Mouse (Mus musculus) layer of hippocampus, postnatal 36 days (tissue): ENCODE data around the gene Rap1gap2. TPM values are rescaled to one million over a fixed set of nuclear protein-coding genes. Genes with fewer than 3 reads are reported as not detected.

Source experiments
- DNase-seq, 2 experiments: peaks; one replicate each; pipeline ENCODE4 v3.0.0; 2022
- total RNA-seq, 2 experiments: library from RNA; stranded (reverse); gene quantifications; 2 replicates each; pipeline ENCODE4 v1.2.3; 2021

The Rap1gap2 gene
- total RNA-seq, 2 experiments from 2014 or later = 135 to 137 TPM

DNA sequence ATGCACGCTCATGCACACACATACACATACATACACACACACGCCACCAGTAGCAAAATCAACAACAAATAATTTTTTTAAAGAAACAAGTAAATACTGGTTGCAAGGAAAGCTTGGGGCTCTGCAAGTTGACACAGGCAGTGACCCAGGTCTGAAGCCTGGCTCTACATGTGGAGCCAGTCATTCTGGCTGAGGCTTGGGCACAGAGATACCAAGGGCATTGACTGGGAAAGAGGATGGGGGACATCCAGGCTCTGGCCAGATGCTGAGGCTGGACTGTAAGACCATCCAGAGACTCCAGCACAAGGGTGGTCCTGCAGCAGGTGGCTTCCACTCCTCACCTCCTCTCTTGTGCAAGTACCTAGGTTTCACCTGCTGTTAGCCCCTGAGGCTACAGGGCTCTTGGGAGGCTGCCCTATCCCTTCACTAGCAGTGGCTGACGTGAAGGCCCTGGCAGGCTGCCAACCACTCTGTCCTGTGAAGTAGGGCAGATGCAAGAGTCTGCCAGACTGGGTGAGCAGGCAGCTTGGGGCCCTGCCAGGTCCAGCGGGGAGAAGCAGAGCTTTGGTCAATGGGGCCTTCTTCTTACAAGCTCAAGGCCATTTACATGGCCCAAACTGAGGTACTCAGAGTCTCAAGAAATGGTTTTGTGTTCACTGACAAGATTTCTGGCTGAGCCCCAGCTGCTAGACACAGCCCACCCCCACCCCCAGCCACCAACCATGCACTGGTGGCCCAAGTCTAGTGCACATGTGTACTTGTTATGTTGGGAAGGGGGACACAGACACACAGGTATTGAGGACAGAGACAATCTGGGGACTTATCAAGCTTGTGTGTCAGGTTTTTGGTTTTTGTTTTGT, 201.9 kb downstream of the Rap1gap2 start:
- peak; percentile 82 to 86 for DNase-seq

DNA sequence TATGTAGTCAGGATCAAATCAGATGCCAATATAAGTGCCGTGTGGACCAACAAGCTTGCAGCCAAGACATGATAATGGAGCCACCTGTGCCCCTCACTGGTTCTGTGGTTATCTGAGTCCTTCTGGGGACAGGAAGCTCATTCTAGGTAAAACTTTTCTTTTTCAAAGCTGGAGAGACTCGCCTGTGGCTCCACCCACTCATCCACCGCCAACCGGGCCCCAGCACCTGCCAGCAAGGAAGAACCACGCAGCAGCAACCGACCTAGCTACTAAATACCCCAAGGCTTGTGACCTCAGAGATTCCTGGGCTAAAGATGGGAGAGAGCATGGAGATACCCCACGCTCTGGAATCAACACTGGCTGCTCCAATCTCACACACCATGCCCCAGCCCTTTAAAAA, 205.5 kb downstream of the Rap1gap2 start:
- DNase-seq = no peak

DNA sequence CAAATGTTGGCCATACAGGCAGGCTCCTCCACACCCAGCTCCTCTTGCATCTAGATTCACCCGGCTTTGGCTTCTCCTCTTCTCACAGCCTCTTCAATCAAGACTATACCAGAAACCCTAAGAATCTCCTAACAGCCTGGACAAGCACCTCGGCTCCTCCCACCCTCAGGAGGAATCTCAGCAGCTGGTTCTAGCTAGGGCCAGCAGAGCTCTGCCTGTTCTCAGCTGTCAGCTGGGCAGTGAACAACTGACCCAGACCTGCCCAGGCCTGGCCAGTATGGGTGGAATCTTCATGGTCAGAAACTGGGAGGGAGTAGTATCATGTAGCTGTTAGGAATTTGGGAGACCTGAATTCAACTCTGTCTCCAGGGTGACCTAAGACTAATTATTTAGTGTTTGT, 206.5 kb downstream of the Rap1gap2 start:
- DNase-seq = no peak

DNA sequence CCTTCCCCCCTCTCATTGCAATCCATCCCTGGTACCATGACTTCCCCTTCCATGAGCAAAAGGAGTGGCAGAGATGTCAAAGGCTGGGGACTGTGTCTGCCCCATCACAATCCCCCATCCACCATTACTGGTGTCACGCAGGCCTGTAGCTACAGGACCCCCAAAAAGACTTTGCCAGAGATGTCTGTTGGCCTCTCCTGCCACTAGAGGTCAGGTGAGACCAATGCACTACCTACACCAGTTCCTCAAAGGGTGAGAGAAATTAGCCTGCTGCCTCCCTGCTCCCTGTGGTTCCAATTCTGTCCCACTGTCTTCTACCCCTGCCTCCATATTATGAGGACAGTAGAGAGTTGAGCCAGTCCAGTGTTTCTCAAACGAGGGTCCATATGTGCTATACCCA, 208.6 kb downstream of the Rap1gap2 start:
- DNase-seq = no peak

DNA sequence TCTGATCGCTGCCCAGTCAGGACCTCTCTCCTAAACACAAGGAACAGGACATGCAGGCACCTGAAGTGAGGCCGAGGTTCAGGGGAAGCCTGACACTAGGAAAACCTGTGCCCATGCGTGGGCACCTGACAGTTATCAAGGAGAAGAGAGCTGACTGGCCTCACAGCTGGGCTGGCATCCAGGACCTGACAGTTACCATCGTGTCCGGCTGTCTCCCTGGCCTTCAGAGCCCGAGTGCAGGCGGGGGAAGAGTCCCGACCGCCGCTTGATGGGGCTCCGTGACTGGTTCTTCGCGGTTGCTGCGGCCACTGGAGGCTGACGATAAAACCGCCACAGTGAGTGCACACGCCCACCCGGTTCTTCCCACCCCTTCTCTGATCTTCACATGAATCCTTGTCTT, 215.1 kb downstream of the Rap1gap2 start:
- no peak for DNase-seq

DNA sequence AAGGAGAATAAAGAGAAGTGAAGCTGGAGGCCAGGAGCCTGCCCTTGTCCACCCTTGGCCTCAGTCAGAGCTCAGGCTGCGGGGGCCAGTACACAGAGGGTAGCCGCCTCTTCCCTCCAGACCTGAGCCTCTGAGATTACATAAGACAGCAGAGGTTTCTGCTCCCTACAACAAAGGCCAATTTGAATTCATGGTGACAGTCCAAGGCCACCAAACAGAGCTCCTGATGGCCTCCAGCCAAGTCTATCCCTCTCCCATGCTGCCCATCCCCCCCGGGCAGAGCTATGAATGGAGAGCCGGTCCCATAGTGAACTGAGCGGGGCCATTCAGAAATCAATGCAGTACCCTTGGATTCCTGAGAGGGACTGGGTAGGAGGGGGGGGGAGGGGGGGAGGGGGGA, 217.2 kb downstream of the Rap1gap2 start:
- no peak for DNase-seq

DNA sequence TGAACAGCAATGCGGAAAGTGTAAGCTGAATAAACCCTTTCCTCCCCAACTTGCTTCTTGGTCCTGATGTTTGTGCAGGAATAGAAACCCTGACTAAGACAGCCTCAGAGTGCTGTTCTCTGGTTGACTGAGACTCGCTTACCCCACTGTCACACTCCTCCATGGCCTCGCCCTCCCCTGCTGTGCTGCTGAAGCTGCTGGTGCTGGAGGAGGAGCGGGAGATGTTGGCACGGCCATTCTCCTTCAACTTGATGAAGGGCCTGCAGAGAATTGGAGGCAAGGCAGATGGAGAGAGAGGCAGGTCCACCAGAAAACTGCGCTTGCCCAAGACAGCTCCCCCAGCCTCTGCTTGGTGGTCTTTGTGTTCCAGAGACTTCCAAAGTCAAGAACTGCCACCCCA, 217.8 kb downstream of the Rap1gap2 start:
- DNase-seq = no peak

DNA sequence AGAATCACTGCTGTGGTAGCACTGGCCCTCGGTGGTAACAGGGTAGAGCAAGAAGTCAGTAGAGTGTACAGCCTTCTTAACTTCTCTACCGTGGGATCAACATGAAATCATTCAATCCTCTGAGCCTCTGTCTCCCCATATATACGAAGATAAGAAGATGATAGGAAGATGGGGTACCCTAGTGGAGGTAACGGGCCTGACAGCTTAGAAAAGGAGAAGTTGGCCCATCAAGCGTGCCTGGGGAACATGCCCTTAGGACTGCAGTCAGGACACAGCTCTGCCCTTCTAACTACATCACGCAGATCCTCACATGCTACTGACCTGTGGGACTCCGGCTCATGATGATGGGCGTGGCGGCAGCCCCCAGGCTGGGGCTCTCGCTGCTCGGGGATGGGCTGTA, 218.8 kb downstream of the Rap1gap2 start:
- no peak for DNase-seq

DNA sequence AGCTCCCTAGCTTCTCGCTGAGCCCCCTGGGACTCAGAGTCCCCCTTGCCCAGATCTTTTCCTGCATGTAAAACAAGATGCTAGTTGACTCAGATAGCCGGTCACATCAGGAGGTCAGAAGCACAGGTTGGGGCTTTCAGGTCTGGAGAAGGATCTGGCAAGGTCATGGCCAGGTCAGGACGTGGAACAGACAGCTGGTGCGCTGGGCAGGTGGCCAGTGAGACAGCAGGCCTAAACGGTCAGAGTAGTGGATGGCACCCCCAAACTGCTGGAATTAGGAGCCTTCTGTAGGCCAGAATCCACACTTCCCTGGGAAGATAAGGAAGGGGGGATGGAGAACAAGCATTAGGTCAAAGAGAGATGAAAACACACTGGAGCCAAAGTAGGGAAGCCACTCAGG, 223.5 kb downstream of the Rap1gap2 start:
- no peak for DNase-seq

DNA sequence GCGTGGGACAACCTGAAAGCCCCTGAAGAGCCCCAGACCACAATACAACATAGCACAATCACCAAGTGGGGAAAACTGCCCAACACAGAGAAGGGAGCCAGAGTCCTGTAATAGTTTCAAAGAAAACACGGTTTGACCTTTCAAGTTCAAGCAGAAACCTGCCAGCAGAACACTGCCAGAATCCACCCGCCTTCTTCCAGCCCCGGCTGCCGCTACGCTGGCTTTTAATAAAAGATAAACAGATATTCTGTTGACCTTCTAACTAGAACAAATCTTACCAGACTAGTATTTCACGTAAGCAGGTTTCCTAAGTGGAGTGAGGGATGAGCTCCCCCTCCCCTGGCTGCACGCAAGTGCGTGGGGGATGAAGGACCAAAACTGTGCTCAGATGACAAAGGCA, 225.0 kb downstream of the Rap1gap2 start:
- DNase-seq = peak in 1 of 2 experiments; percentile 26

DNA sequence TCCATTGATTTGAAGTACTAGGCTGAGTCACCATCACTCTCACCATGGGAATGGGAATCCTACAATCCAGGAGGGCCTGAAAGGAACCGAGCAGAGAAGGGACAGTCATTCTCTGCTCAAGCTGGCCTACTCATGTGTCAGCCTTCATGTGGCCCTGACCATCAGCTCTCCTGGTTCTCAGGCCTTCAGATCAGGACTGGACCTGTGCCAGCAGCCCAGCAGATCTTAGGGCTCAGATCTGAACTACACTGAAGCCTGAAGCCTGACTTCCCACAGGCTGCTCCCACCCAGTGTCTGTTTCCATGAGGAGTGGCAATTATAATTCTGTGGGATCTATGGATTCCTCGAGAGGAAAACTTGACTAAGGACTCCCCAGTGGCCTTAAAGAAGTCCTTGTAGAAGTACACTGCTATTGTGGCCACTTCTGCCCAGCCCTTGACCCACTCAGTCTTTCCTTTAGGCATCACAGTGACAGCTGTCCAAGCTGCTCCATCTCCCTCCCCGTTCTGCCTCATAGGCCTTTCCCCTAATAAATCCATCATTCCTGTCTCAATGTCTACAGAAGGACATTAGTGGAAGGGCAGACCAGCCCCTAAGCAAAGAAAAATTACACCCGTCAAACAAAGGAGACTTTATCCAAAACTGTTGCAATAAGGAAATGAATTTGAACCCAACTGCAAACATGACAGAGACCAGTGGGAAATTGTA, 231.4 kb downstream of the Rap1gap2 start:
- DNase-seq = no peak

DNA sequence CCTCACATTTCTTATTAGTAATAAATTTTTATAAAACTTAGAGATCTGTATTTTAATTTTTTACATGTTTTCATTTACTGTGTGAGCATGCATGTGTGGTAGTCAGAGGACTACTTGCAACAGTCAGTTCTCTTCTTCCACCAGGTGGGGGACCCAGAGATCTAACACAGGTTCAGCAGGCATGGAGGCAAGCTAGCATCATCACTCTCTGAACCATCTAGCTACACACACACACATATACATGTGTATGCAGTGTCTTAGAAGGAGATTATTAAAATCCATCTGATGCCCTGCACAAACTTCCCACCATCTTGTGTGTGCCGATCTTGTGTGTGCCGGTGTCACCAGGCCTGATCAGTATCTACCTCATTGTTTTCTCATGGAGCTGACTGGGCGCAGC, 233.9 kb downstream of the Rap1gap2 start:
- peak; percentile 54 to 55 for DNase-seq

DNA sequence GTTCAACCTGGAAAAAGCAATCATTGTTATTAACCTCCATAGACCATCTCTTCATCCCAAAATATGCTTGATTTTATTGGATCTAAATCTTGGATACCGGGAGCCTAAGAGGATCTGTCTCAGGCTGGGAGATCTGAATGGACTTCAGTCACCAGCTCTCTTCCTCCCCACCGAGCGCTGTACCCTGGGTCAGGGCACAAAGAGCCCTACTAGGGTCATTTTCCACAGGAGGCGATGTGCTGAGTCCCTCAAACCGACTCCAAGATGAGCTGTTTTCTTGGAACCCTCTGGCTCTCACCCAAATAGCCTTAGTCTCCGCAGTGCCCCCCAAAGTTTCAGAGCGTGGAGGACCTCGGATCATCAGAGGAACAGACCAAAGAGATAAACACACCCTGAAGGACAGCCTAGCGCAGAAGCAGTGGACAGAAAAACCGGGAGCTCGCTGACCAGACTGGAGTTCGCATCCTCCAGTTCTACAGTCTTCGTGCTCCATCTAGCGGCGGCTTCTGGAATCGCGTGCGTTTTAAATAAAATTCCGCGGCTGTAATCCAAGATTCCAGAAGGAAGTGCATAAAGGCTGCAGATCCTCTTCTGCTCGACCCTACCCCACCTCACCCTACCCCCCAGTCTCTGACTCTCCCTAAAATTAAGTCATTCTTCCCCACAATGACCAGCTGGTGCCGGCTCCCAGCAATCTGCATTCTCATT, 239.2 kb downstream of the Rap1gap2 start:
- peak; percentile 75 to 79 for DNase-seq

DNA sequence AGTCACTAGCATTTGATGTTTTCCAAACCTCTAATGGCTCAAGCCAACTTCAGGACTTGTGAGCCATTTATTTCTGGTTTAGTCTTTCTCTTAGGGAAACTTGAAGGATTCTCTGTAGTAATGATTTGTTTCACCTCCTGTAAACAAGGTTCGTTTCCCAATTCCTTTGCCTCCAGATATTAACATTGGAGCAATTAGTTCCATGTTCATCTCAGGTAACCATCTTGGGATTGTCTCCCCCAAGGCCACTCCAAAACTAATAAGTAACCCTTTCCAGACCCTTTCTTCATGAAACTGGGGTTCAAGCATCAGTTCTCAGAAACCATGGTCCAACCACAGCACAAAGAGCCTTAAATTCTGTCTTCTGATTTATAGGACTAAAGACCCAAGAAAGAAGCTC, 248.9 kb downstream of the Rap1gap2 start, which contains the start of gene Olfr412:
TSS of gene Olfr412 (plus strand) at position 301 of the 400 bp plus-strand sequence.
- DNase-seq = no peak

DNA sequence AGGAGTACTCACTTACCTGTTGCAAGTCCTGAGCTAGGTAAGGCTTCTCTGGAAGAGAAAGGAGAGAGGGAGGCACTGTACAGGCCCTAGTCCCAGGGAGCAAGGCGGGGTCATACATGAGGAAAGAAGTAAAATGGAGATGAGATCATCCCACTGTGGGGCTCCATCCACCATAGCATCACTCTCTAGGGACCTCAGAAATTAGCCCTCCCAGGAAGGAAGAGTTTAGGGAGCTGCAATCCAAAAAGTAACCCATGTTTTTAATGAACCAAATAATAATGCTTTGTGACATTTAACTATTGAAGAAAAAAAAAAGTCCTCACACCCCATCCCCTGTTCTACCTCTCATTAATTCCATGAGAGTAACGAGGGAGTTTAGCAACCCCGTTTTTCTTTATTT, 258.2 kb downstream of the Rap1gap2 start, which contains the start of gene Olfr411:
TSS of gene Olfr411 (minus strand) at position 101 of the 400 bp plus-strand sequence.
- DNase-seq = no peak

DNA sequence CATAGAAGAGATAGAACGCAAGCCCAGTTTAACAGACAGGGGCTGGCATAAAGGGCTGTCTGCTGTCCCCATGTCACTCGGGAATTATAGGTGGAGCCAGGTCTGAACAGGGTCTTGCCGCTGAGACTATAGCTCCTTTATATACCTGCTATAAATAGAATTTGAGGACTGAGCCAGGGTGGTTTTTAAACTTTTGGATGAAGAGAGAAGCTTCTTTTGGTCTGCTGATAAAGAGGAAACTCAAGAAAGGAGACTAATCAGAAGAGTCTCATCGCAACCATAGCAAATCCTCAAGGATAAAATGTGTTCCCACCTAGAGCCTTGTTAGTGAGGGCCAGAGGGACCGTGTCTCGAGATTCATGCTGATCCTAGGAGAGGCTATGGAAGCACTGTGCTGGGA, 272.8 kb downstream of the Rap1gap2 start, which contains the start of gene Olfr410:
TSS of gene Olfr410 (minus strand) at position 101 of the 400 bp plus-strand sequence.
- no peak for DNase-seq

Other genes with a start within 250 kb of the Rap1gap2 start
- gene Olfr412, start 248.8 kb downstream of the Rap1gap2 start, total RNA-seq = not detected
- 10 to 100 TPM; 21.9 to 22.1 TPM for gene Ccdc92b, start 8.7 kb upstream of the Rap1gap2 start, total RNA-seq
- 10 to 100 TPM; 66.9 to 70.0 TPM for gene Cluh, start 38.6 kb upstream of the Rap1gap2 start, total RNA-seq
- 100 to 1,000 TPM; 398 to 402 TPM for gene Pafah1b1, start 113.8 kb upstream of the Rap1gap2 start, total RNA-seq
- 10 to 100 TPM; 30.7 to 36.0 TPM for gene Mettl16, start 159.9 kb upstream of the Rap1gap2 start, total RNA-seq
- 10 to 100 TPM; 28.3 to 30.5 TPM for gene Mnt, start 220.0 kb upstream of the Rap1gap2 start, total RNA-seq